Mouse (Mus musculus): Measurements from ENCODE around the gene Nmnat2.

DNA sequence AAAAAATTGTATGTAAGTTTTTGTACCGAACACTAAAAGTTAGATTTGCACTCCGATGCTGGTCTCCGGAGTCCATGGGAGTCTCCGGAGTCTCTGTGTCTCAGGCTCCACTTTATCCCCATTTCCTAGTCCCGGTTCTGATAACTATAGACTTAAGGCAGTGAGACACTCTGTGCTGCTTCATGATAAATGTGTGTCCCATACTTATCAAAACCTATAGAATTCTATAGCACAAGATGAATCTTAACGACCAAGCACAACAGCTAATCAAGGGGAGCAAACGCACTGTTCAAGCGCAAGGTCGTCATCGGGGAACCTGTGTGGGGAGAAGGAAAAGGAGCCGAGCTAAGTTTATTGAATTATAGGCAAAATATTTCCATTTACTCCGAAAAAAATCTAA, 117.2 kb downstream of the Nmnat2 start:
- no peak for TF ChIP-seq TCF12 (IDR thresholded peaks at IDR 0.05; ENCODE audit: insufficient read depth, poor library complexity, severe bottlenecking)
- TF ChIP-seq USF1 (IDR thresholded peaks at IDR 0.05; ENCODE audit: low read depth) = no peak
- no peak for TF ChIP-seq POLR2A (IDR thresholded peaks at IDR 0.05; ENCODE audit: insufficient read length, low read depth)
- TF ChIP-seq MAX (IDR thresholded peaks at IDR 0.05; ENCODE audit: low read depth) = no peak
